Mouse (Mus musculus) thymus, postnatal 0 days (tissue): ENCODE data around the gene Gm42742. TPM values are rescaled to one million over a fixed set of nuclear protein-coding genes. Genes with fewer than 3 reads are reported as not detected.

Source experiments
- DNase-seq: peaks from one replicate; pipeline ENCODE4 v3.0.0-alpha.2; 2015; ENCODE audit warnings: low spot score
- polyA plus RNA-seq: library from polyadenylated mRNA; unstranded; fragments of >200 nt; fragmentation: Nextera tagmentation; extraction: Ambion mirVana; gene quantifications from 2 replicates; pipeline ENCODE4 v1.2.1, GENCODE M21; 2015

The Gm42742 gene
- polyA plus RNA-seq, 1 experiment from 2014 or later, result 57.8 TPM

DNA sequence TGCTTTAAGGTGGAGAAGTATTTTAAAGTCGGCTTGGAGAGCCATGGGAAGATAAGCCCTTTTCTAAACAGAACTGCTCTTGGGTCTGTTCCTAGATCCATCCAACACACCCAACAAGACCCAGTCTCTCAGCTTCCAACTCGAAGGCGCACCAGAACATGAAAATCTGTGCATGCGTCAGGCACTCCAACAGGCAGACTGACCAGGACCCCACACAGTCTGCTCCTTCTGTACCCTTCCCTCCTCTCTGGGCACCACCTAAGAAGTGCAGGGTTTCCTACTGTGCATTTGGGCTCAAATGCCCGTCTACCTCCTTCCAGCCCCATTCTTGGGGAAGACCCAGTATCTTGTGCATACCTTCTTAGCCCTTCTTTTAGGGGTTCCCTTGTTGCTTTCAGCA lies 406 bp downstream of the Gm42742 start:
- no peak for DNase-seq

DNA sequence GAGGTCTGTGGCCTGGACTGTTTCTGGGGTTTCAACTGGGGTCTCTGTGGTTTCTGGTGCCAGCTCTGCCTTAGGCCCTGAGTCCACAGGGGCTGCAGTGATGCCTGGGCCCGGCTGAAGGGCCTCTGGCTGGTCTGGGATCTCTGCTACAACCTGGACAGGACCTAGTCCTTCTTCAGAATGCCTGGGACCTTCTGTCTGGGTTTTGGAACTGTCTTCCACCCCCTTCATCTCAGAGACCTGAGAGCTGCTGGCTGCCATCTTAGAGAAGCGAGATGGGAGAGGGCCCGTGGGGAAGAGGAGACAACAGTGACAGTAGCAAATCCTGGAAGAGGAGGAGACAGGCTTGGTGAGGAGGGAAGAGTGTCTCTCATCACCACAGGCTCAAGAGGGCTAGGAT lies 866 bp downstream of the Gm42742 start:
- DNase-seq, result no peak

- no peak for DNase-seq
Measured at GRCm38 (mm10) chr7:127019306-127019960, 1.5 kb downstream of the Gm42742 start.

GRCm38 (mm10) chr7:127018416-127019305 lies 2.2 kb downstream of the Gm42742 start:
- DNase-seq, result no peak

DNA sequence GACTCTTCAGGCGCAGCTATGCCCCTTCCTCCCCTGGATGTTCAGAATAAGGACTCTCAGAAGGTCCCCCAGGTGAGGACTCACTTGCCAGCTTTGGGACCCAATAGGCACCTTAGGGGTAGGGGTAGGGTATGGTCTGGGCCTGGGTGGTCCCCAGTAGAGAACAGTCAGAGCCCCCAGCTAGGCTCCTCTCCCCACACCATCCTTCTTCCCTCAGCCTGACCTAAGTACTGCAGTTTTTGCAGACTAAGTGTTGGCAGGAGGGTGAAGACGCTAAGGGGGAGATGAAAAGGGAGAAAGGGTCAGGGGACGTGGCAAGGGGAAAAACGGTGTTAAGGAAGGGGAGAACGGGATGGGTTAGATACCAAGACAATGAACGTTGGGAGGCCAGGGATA lies 2.9 kb downstream of the Gm42742 start:
- DNase-seq, result no peak

- peak; percentile 100 for DNase-seq
Measured at GRCm38 (mm10) chr7:127016971-127017949, 3.6 kb downstream of the Gm42742 start, which contains the start of gene Pagr1a. Pagr1a (minus strand) TSS chr7:127017352.

DNA sequence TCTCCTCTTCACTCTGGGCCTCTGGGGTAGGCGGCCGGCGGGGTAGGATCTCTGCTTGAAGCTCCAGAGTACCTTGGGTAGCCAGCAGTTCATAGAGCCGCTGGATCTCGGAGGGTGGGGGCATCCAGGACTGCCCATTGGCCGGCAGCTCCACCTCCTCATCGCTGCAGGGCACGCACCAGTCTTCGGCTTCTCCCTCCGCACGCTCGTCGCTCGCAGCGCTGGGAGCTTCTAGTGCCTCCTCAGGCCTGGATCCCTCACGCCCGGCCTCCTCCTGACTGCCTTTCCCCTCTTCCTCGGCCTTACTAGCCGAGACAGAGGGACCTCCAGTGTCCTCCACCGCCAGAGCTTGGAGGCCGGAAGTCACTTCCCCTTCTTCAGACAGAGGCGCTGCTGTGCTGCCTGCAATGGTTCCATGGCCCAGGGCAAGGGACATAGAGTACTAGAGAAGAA lies 4.4 kb downstream of the Gm42742 start:
- no peak for DNase-seq

- DNase-seq, result no peak
Measured at GRCm38 (mm10) chr7:127016481-127016485, 4.6 kb downstream of the Gm42742 start, which contains the start of gene Pagr1b. Pagr1b (minus strand) TSS chr7:127016484.

DNA sequence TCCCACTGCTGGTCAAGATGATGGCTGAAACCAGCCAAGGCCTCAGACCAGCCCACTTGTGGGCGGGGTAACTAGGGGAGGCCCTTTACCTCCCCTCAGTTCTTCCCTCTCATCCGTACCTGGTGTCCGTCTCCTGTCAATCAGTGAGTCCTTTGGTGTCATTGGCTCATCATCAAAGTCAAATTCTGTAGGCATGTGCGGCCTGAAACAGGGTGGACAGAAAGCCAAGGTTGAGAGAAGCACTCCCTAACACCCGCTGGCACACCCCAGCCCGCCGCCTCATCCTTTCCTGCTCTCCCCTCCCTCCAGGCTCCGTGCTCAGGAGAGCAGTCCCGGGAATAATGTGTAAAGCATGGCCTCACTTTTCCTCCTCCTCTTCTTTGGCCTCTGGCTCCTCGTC lies 4.8 kb downstream of the Gm42742 start:
- no peak for DNase-seq

GRCm38 (mm10) chr7:127014993-127015392 lies 5.9 kb downstream of the Gm42742 start:
- no peak for DNase-seq

- DNase-seq, result peak; percentile 59
Measured at GRCm38 (mm10) chr7:127014320-127014719, 6.6 kb downstream of the Gm42742 start, which contains the start of gene Mvp. Mvp (minus strand) TSS chr7:127014621.

GRCm38 (mm10) chr7:127013385-127013784 lies 7.5 kb downstream of the Gm42742 start:
- no peak for DNase-seq

DNA sequence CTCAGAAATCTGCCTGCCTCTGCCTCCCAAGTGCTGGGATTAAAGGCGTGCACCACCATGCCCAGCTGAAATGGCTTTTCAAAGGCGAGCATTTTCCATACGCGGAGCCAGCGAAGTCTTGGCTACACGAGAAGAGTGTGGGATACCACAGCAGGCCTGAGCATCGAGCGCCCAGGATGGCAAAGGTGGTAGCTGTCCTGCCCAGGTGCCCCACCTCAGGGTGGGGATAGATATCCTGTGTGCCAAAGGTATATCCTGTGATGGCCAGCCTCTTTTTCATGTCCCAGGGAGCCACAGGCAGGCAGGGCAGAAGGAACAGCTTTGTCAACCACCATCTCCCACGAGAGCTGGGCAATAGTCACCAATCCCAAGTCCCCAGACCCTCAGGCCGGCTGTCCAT lies 8.1 kb downstream of the Gm42742 start:
- no peak for DNase-seq

- DNase-seq, result no peak
Measured at GRCm38 (mm10) chr7:127012374-127012773, 8.5 kb downstream of the Gm42742 start.

GRCm38 (mm10) chr7:127011717-127012116 lies 9.2 kb downstream of the Gm42742 start:
- DNase-seq, result no peak

GRCm38 (mm10) chr7:127011051-127011450 lies 9.8 kb downstream of the Gm42742 start:
- DNase-seq, result no peak

DNA sequence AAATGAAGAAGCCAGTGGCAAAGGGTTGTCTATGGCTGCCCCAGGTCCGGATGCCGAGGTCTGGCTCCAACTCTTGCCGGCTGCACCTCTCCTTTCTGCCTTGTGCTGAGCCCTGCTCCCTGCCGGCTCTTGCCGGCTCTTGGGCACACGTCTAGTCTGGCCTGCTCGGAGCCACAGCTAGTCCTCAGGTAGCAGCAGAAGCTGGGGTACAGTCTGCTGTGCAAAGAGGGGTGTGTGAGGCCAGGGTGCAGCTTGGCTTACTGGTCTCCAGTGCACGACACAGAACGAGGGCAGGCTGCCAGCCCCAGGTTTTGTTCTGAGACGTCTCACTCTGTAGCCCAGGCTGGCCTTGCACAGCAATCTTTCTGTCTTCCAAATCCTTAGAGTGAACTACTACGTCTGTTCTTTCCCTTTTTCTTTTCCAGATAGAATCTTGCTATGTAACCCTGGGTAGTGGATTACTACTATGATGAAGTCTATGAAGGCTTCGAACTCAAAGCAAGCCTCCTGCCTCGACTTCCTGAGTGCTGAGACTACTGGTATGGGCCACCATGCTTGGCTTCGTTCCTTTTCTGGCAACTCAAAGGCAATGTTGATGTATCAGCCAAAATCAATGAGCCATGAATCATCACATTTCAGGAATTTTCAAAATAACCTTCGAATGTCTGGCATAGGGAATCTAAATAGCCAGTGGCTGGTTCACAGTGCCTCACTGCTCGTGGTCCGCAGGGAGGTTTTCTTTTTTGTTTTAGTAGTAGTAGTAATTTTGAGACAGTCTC lies 11.4 kb downstream of the Gm42742 start:
- DNase-seq, result no peak

DNA sequence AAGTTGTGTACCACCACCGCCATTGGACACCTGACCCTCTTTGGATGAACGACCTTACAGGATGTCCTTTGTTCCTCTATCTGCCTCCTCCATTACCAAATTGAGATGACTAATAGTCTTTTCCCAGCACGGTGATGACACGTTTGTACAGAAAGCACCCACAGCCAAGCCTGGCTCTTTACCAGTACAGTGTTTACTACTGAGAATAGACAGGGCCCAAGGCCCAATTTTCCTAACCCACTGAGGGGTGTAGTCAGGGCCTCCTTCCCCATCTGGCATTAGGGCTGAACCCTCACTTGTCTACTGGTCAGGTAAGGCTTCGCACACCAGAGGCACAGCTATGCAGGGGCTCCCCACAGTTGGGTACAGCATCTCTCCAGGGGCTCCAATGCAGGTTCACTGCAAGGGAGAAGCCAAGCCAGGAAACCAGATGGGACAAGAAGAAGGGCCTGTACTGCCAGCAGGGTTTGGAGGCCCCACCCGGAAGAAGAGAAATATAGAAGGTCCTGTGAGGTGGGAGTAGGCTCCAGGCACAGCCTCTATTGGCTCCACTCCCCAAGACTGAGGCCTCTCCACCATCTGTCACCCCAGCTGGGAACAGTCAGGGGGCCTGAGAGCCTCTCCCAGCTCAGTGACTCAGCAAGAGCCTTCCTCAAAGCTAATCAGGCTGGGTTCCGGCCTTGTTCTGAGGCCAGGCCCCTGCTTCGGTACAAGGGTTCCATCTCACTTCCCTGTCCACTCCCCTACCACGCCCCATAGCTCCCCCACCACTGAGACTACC lies 12.5 kb downstream of the Gm42742 start:
- DNase-seq, result peak; percentile 21

DNA sequence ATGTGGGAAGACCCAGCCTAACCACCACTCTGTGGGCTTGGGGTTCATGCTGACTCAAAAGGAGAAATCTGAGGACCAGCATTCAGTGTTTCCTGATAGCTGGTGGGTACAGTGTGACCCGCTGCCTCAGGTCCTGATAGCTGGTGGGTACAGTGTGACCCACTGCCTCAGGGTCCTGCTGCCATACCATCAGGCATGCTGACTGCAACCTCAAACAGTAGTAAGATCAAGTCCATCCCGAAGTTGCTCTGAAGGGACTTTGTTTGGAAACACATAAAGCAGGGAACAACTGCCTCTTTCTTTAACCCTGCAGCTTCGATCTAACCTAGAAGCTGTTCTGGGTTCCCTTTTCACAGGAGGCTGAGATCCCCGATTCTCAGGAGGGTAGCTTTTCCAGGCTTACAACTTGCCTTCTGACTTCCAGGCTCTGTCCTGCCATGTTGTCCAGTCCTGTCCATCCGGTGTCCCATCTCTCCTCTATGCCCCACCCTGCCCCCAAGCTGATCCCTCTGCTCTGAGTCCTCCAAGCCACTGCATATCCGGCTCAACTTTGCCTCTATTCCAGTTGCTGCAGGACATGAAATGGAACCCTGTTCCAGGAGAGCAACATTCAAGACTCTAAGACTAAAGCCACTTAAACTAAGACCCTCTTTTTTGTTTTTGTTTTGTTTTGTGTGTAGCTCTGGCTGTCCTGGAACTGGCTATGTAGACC lies 13.4 kb downstream of the Gm42742 start:
- no peak for DNase-seq
